Mouse (Mus musculus) embryo, embryonic 10 days (tissue): Measurements from ENCODE around the gene Gm20696.

ENCODE experiments used
- DNase-seq: peaks from one replicate; pipeline ENCODE4 v3.0.0-alpha.2; 2015; ENCODE audit warnings: low spot score

Gene Gm20696

GRCm38 (mm10) chr6:99624542-99624941 lies 42.1 kb downstream of the Gm20696 start:
- no peak for DNase-seq

GRCm38 (mm10) chr6:99623641-99624040 lies 43.0 kb downstream of the Gm20696 start:
- DNase-seq: peak; percentile 80

GRCm38 (mm10) chr6:99621167-99621566 lies 45.4 kb downstream of the Gm20696 start:
- no peak for DNase-seq

- DNase-seq: no peak
Observed at GRCm38 (mm10) chr6:99620471-99620870, 46.1 kb downstream of the Gm20696 start.

- no peak for DNase-seq
Observed at GRCm38 (mm10) chr6:99619964-99620363, 46.6 kb downstream of the Gm20696 start.

- no peak for DNase-seq
Observed at GRCm38 (mm10) chr6:99619466-99619865, 47.1 kb downstream of the Gm20696 start.

- no peak for DNase-seq
Observed at GRCm38 (mm10) chr6:99617867-99618266, 48.7 kb downstream of the Gm20696 start.

GRCm38 (mm10) chr6:99617415-99617814 lies 49.2 kb downstream of the Gm20696 start:
- DNase-seq: no peak

GRCm38 (mm10) chr6:99615272-99615751 lies 51.3 kb downstream of the Gm20696 start:
- peak; percentile 61 for DNase-seq

- peak; percentile 54 for DNase-seq
Observed at GRCm38 (mm10) chr6:99614566-99615271, 51.9 kb downstream of the Gm20696 start.

GRCm38 (mm10) chr6:99611866-99612265 lies 54.7 kb downstream of the Gm20696 start:
- DNase-seq: no peak

GRCm38 (mm10) chr6:99610454-99611427 lies 55.9 kb downstream of the Gm20696 start:
- peak; percentile 58 for DNase-seq

GRCm38 (mm10) chr6:99606079-99606478 lies 60.5 kb downstream of the Gm20696 start:
- no peak for DNase-seq

GRCm38 (mm10) chr6:99604758-99605157 lies 61.8 kb downstream of the Gm20696 start:
- no peak for DNase-seq

GRCm38 (mm10) chr6:99602434-99602833 lies 64.2 kb downstream of the Gm20696 start:
- no peak for DNase-seq

GRCm38 (mm10) chr6:99600886-99601285 lies 65.7 kb downstream of the Gm20696 start:
- no peak for DNase-seq

GRCm38 (mm10) chr6:99600168-99600793 lies 66.3 kb downstream of the Gm20696 start:
- peak; percentile 83 for DNase-seq

GRCm38 (mm10) chr6:99599651-99600050 lies 66.9 kb downstream of the Gm20696 start:
- DNase-seq: peak; percentile 33

GRCm38 (mm10) chr6:99599229-99599628 lies 67.4 kb downstream of the Gm20696 start:
- no peak for DNase-seq

GRCm38 (mm10) chr6:99577040-99577439 lies 89.6 kb downstream of the Gm20696 start:
- DNase-seq: no peak

- DNase-seq: no peak
Observed at GRCm38 (mm10) chr6:99575633-99576032, 91.0 kb downstream of the Gm20696 start.

- DNase-seq: no peak
Observed at GRCm38 (mm10) chr6:99573343-99573742, 93.3 kb downstream of the Gm20696 start.
